Mouse (Mus musculus) sigmoid colon, adult 10 weeks (tissue): Measurements from ENCODE around the gene Mbnl3. TPM values are rescaled to one million over a fixed set of nuclear protein-coding genes. Genes with fewer than 3 reads are reported as not detected.

Source experiments
- polyA plus RNA-seq: library from polyadenylated mRNA; stranded (reverse); fragments of 350-450 nt; fragmentation: Illumina TruSeq; extraction: RNeasy Lipid Tissue Mini Kit (QIAGEN cat#74804); gene quantifications from one replicate; pipeline ENCODE4 v1.2.3, GENCODE M21; 2014; ENCODE audit warnings: low read depth, low replicate concordance

The Mbnl3 gene
- polyA plus RNA-seq = 10.1 TPM

DNA sequence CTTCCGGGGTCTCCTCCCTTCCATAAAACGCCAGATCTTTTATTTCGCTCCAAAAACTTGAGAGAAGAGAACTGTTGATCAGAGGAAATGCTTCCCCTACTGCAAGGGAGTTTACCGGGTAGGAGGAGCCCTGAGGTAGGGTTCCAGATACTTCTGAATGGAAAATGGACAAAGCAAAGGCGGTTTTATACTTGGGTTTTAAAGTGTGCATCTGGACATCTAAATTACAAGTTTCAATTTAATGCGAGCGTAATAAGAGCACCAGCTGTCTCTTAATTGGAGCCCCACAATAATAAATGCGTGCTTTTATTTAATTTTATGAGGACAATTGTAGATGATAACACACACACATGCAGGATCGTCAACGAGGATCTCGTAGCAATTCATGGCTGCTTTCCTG, at the start of gene Mbnl3:
Mbnl3 (minus strand) TSS at position 101 of the 400 bp plus-strand sequence.

Other genes with a start within 250 kb of the Mbnl3 start
- gene Rap2c, start 188.5 kb downstream of the Mbnl3 start, polyA plus RNA-seq = 125 TPM